Mouse (Mus musculus) kidney, embryonic 16.5 days (tissue): ENCODE measurements around the gene Mad2l2. TPM values are rescaled to one million over a fixed set of nuclear protein-coding genes. Genes with fewer than 3 reads are reported as not detected.

ENCODE experiments used
- ATAC-seq: fragments of 200-750 bp; cut with Nextera tagmentation; 2 replicates; pipeline ENCODE4 v1.8.0; 2017; ENCODE audit warnings: moderate TSS enrichment; ENCODE audit not compliant: low FRiP score, low TSS enrichment
- H3K27ac ChIP-seq: fragments of 300-500 bp; sonication (generic); 2 replicates; pipeline ENCODE4 v1.5.1; 2014; ENCODE audit warnings: low read length
- H3K27me3 ChIP-seq: fragments of 300-500 bp; sonication (generic); 2 replicates; pipeline ENCODE4 v1.6.1; 2014; ENCODE audit warnings: low read length, control low read depth, mixed read lengths; ENCODE audit not compliant: insufficient read depth
- H3K36me3 ChIP-seq: fragments of 300-500 bp; sonication (generic); 2 replicates; pipeline ENCODE4 v1.6.1; 2014; ENCODE audit warnings: low read length, control low read depth, mixed read lengths; ENCODE audit not compliant: insufficient read depth
- H3K4me1 ChIP-seq: fragments of 300-500 bp; sonication (generic); 2 replicates; pipeline ENCODE4 v1.6.1; 2014; ENCODE audit warnings: low read length, control low read depth, mixed read lengths; ENCODE audit not compliant: insufficient read depth
- H3K4me2 ChIP-seq: fragments of 300-500 bp; sonication (generic); replicated peaks from 2 replicates; pipeline ENCODE4 v1.6.1; 2014; ENCODE audit warnings: low read depth, low read length
- H3K4me3 ChIP-seq: fragments of 300-500 bp; sonication (generic); 2 replicates; pipeline ENCODE4 v1.5.1; 2014; ENCODE audit warnings: mild to moderate bottlenecking, low read length
- H3K9ac ChIP-seq: fragments of 300-500 bp; sonication (generic); replicated peaks from 2 replicates; pipeline ENCODE4 v1.6.1; 2014; ENCODE audit warnings: low read length
- H3K9me3 ChIP-seq: fragments of 300-500 bp; sonication (generic); 2 replicates; pipeline ENCODE4 v1.6.1; 2016; ENCODE audit warnings: low read length, control low read depth
- WGBS: fragments of 180-500 bp; shearing (Covaris S2); extraction: QIAGEN DNeasy Blood & Tissue Kit; methylation state at CpG from one replicate; pipeline ENCODE4 v1.1.7; 2014; 5-methylcytosine and 5-hydroxymethylcytosine counted together
- polyA plus RNA-seq: library from polyadenylated mRNA; unstranded; fragments of >200 nt; fragmentation: Nextera tagmentation; extraction: Ambion mirVana; gene quantifications from 2 replicates; pipeline ENCODE4 v1.2.1, GENCODE M21; 2015

The Mad2l2 gene
- polyA plus RNA-seq, 1 experiment from 2014 or later, result 70.3 TPM

- no peaks in the 10 kb centered on the region for H3K27me3 ChIP-seq
- peak overlapping the region; percentile 71 for H3K4me3 ChIP-seq
- peak overlapping the region; percentile 64 for H3K27ac ChIP-seq
- no peak for ATAC-seq
- peaks cover 3% of the 10 kb centered on the region; the same call in 1 of the 2 replicates for H3K36me3 ChIP-seq
- no peaks in the 10 kb centered on the region for H3K9me3 ChIP-seq
- peak overlapping the region; percentile 93 for H3K4me2 ChIP-seq
- H3K4me1 ChIP-seq, result peaks cover 22% of the 10 kb centered on the region
- peak overlapping the region; percentile 83; the same call in 1 of the 2 replicates for H3K9ac ChIP-seq
- WGBS, result 24% methylated on average over 3 of the region's 3 CpGs
Observed at GRCm38 (mm10) chr4:148150953-148151266, 20.7 kb downstream of the Mad2l2 start.

GRCm38 (mm10) chr4:148151267-148152168 is 21.3 kb downstream of the Mad2l2 start, which contains the start of gene Fbxo6:
Gene Fbxo6, minus strand, starts transcription at chr4:148152140.
- H3K4me2 ChIP-seq, result peak within 1 kb of the TSS; percentile 93
- H3K27ac ChIP-seq, result peak within 1 kb of the TSS; percentile 87
- peak within 1 kb of the TSS; percentile 83 for H3K9ac ChIP-seq
- H3K4me3 ChIP-seq, result peak within 1 kb of the TSS; percentile 71
- H3K4me1 ChIP-seq, result peaks cover 22% of the 10 kb centered on the region
- ATAC-seq, result peak; percentile 86
- H3K27me3 ChIP-seq, result no peaks in the 10 kb centered on the region
- whole genome bisulfite sequencing, result under 1% methylated on average over 67 of the region's 67 CpGs
- 0 out of 2 replicates have a peak, but pooled peaks cover 7% of the 10 kb centered on the region for H3K36me3 ChIP-seq
- H3K9me3 ChIP-seq, result no peaks in the 10 kb centered on the region

- H3K4me3 ChIP-seq, result no peak overlapping the region
Observed at GRCm38 (mm10) chr4:148152547-148152946, 22.4 kb downstream of the Mad2l2 start.

GRCm38 (mm10) chr4:148154006-148154405 is 23.8 kb downstream of the Mad2l2 start:
- 0 out of 2 replicates have a peak, but pooled peaks cover 7% of the 10 kb centered on the region for H3K36me3 ChIP-seq
- H3K4me3 ChIP-seq, result no peak overlapping the region
- peaks cover 29% of the 10 kb centered on the region for H3K4me1 ChIP-seq
- H3K27me3 ChIP-seq, result peaks cover 4% of the 10 kb centered on the region; the same call in 1 of the 2 replicates
- no peak overlapping the region for H3K27ac ChIP-seq
- H3K4me2 ChIP-seq, result no peak overlapping the region
- 92% methylated on average over 4 of the region's 4 CpGs for WGBS
- no peak overlapping the region for H3K9ac ChIP-seq
- no peaks in the 10 kb centered on the region for H3K9me3 ChIP-seq
- no peak for ATAC-seq

More at GRCm38 (mm10) chr4:148152547-148152946, 22.4 kb downstream of the Mad2l2 start:
- 89% methylated on average over 5 of the region's 5 CpGs for WGBS
- Histone ChIP-seq H3K27ac (no peak overlapping the region), H3K9ac (no peak overlapping the region), H3K4me1 (peaks cover 22% of the 10 kb centered on the region), H3K4me2 (no peak overlapping the region), H3K36me3 (0 out of 2 replicates have a peak, but pooled peaks cover 7% of the 10 kb centered on the region), H3K9me3 (no peaks in the 10 kb centered on the region), H3K27me3 (no peaks in the 10 kb centered on the region)
- no peak for ATAC-seq

- no peak overlapping the region for H3K9ac ChIP-seq
- no peak for ATAC-seq
- H3K4me2 ChIP-seq, result no peak overlapping the region
- 0 out of 2 replicates have a peak, but pooled peaks cover 7% of the 10 kb centered on the region for H3K36me3 ChIP-seq
- 60% methylated on average over 3 of the region's 3 CpGs for WGBS
- H3K9me3 ChIP-seq, result no peaks in the 10 kb centered on the region
- no peak overlapping the region for H3K27ac ChIP-seq
- H3K4me3 ChIP-seq, result no peak overlapping the region
- peaks cover 23% of the 10 kb centered on the region for H3K4me1 ChIP-seq
- peaks cover 6% of the 10 kb centered on the region; the same call in 1 of the 2 replicates for H3K27me3 ChIP-seq
Observed at GRCm38 (mm10) chr4:148154982-148155381, 24.8 kb downstream of the Mad2l2 start.

GRCm38 (mm10) chr4:148158436-148159348 is 28.5 kb downstream of the Mad2l2 start:
- Histone ChIP-seq H3K27me3 (peaks cover 43% of the 10 kb centered on the region), H3K4me2 (peak overlapping the region; percentile 89), H3K4me1 (peaks cover 25% of the 10 kb centered on the region), H3K36me3 (0 out of 2 replicates have a peak, but pooled peaks cover 7% of the 10 kb centered on the region), H3K9ac (peak overlapping the region; percentile 70), H3K9me3 (no peaks in the 10 kb centered on the region), H3K4me3 (peak overlapping the region; percentile 58), H3K27ac (peak overlapping the region; percentile 32; the same call in 1 of the 2 replicates)
- 29% methylated on average over 27 of the region's 27 CpGs for WGBS
- ATAC-seq, result peak; percentile 3; the same call in 1 of the 2 replicates

- peaks cover 54% of the 10 kb centered on the region for H3K27me3 ChIP-seq
- peak overlapping the region; percentile 89 for H3K4me2 ChIP-seq
- peak overlapping the region; percentile 58 for H3K4me3 ChIP-seq
- ATAC-seq, result peak; percentile 83
- H3K9ac ChIP-seq, result peak overlapping the region; percentile 70
- peaks cover 25% of the 10 kb centered on the region for H3K4me1 ChIP-seq
- no peaks in the 10 kb centered on the region for H3K9me3 ChIP-seq
- WGBS, result under 1% methylated on average over 45 of the region's 55 CpGs
- 0 out of 2 replicates have a peak, but pooled peaks cover 7% of the 10 kb centered on the region for H3K36me3 ChIP-seq
- H3K27ac ChIP-seq, result peak overlapping the region; percentile 51
Observed at GRCm38 (mm10) chr4:148159544-148160435, 29.6 kb downstream of the Mad2l2 start.

GRCm38 (mm10) chr4:148160436-148161390 is 30.5 kb downstream of the Mad2l2 start, which contains the start of the genes Fbxo44 and Fbxo2:
Gene Fbxo44, minus strand, starts transcription at chr4:148160482.
Gene Fbxo2, plus strand, starts transcription at chr4:148160621.
- peak; percentile 70 for ATAC-seq
- WGBS, result under 1% methylated on average over 43 of the region's 43 CpGs
- H3K36me3 ChIP-seq, result 0 out of 2 replicates have a peak, but pooled peaks cover 6% of the 10 kb centered on the region

More at GRCm38 (mm10) chr4:148160436-148161390, 30.5 kb downstream of the Mad2l2 start, which contains the start of the genes Fbxo44 and Fbxo2:
- Histone ChIP-seq H3K27ac (peak within 1 kb of the TSS; percentile 51), H3K4me1 (peaks cover 25% of the 10 kb centered on the region), H3K4me3 (peak within 1 kb of the TSS; percentile 58), H3K27me3 (peaks cover 63% of the 10 kb centered on the region), H3K4me2 (peak within 1 kb of the TSS; percentile 89), H3K9ac (peak within 1 kb of the TSS; percentile 70), H3K9me3 (no peaks in the 10 kb centered on the region)
